Mouse (Mus musculus): ENCODE results near the gene Hnrnph3.

GRCm38 (mm10) chr10:63023121-63023748, 782 bp downstream of the Hnrnph3 start:
- TF ChIP-seq CHD2 (IDR thresholded peaks at IDR 0.05; ENCODE audit: low read depth, low read length) (no peak), HCFC1 (IDR thresholded peaks at IDR 0.05; ENCODE audit: borderline replicate concordance, insufficient read depth, low read length) (no peak), MAFK (IDR thresholded peaks at IDR 0.05; ENCODE audit: insufficient read depth, low read depth, low read length) (no peak), ZC3H11A (IDR thresholded peaks at IDR 0.05; ENCODE audit: borderline replicate concordance, low read depth, low read length) (no peak), ZNF384 (IDR thresholded peaks at IDR 0.05; ENCODE audit: low read depth, low read length) (no peak)

Measured in ES-E14 (cell line).